Mouse (Mus musculus) limb, embryonic 13.5 days (tissue): ENCODE data around the gene Eml2. TPM values are rescaled to one million over a fixed set of nuclear protein-coding genes. Genes with fewer than 3 reads are reported as not detected.
A peak's percentile ranks its signal among the peaks of the same experiment; 100 is the strongest.

ENCODE experiments used
- ATAC-seq: fragments of 200-750 bp; cut with Nextera tagmentation; 2 replicates; pipeline ENCODE4 v1.8.0; 2017; ENCODE audit warnings: low read depth, moderate number of reproducible peaks, moderate TSS enrichment; ENCODE audit not compliant: low FRiP score
- H3K27ac ChIP-seq: fragments of 300-500 bp; sonication (generic); 2 replicates; pipeline ENCODE4 v1.5.1; 2015; ENCODE audit warnings: inconsistent platforms, mild to moderate bottlenecking, moderate library complexity
- H3K27me3 ChIP-seq: fragments of 300-500 bp; sonication (generic); 2 replicates; pipeline ENCODE4 v1.6.1; 2015; ENCODE audit warnings: mild to moderate bottlenecking, inconsistent platforms
- H3K36me3 ChIP-seq: fragments of 300-500 bp; sonication (generic); 2 replicates; pipeline ENCODE4 v1.6.1; 2015; ENCODE audit warnings: inconsistent platforms, mild to moderate bottlenecking, moderate library complexity
- H3K4me1 ChIP-seq: fragments of 300-500 bp; sonication (generic); 2 replicates; pipeline ENCODE4 v1.6.1; 2015; ENCODE audit warnings: inconsistent platforms
- H3K4me2 ChIP-seq: fragments of 300-500 bp; sonication (generic); replicated peaks from 2 replicates; pipeline ENCODE4 v1.6.1; 2015; ENCODE audit warnings: inconsistent platforms, mild to moderate bottlenecking, moderate library complexity
- H3K4me3 ChIP-seq: fragments of 300-500 bp; sonication (generic); 2 replicates; pipeline ENCODE4 v1.5.1; 2015; ENCODE audit warnings: moderate library complexity, mild to moderate bottlenecking, inconsistent platforms
- H3K9ac ChIP-seq: fragments of 300-500 bp; sonication (generic); 2 replicates; pipeline ENCODE4 v1.6.1; 2015; ENCODE audit warnings: mild to moderate bottlenecking, inconsistent platforms
- H3K9me3 ChIP-seq: fragments of 300-500 bp; sonication (generic); 2 replicates; pipeline ENCODE4 v1.6.1; 2016; ENCODE audit warnings: inconsistent platforms
- WGBS: fragments of 180-500 bp; shearing (Covaris S2); methylation state at CpG from one replicate; pipeline ENCODE4 v1.1.7; 2015; 5-methylcytosine and 5-hydroxymethylcytosine counted together
- polyA plus RNA-seq: library from polyadenylated mRNA; unstranded; fragments of >200 nt; fragmentation: Nextera tagmentation; extraction: Ambion mirVana; gene quantifications from 2 replicates; pipeline ENCODE4 v1.2.1, GENCODE M21; 2015

Gene Eml2
- polyA plus RNA-seq, 1 experiment from 2014 or later, result 5.5 TPM

- no peak overlapping the region for H3K27ac ChIP-seq
- H3K9me3 ChIP-seq, result no peaks in the 10 kb centered on the region; the same call in 1 of the 2 replicates
- H3K9ac ChIP-seq, result no peak overlapping the region
- no peak for ATAC-seq
- no peak overlapping the region for H3K4me2 ChIP-seq
- H3K4me1 ChIP-seq, result peaks cover 21% of the 10 kb centered on the region
- H3K4me3 ChIP-seq, result no peak overlapping the region
- WGBS, result 81% methylated on average over 4 of the region's 4 CpGs
- H3K27me3 ChIP-seq, result no peaks in the 10 kb centered on the region
- H3K36me3 ChIP-seq, result peaks cover 16% of the 10 kb centered on the region
Observed at GRCm38 (mm10) chr7:19209494-19209893, 33.3 kb downstream of the Eml2 start.

GRCm38 (mm10) chr7:19210010-19210409 is 33.8 kb downstream of the Eml2 start:
- Histone ChIP-seq H3K9me3 (no peaks in the 10 kb centered on the region; the same call in 1 of the 2 replicates), H3K4me3 (no peak overlapping the region), H3K4me1 (peaks cover 26% of the 10 kb centered on the region), H3K27ac (no peak overlapping the region), H3K36me3 (peaks cover 11% of the 10 kb centered on the region), H3K9ac (no peak overlapping the region), H3K4me2 (no peak overlapping the region), H3K27me3 (no peaks in the 10 kb centered on the region)
- 94% methylated on average over 5 of the region's 5 CpGs for WGBS
- ATAC-seq, result no peak

DNA sequence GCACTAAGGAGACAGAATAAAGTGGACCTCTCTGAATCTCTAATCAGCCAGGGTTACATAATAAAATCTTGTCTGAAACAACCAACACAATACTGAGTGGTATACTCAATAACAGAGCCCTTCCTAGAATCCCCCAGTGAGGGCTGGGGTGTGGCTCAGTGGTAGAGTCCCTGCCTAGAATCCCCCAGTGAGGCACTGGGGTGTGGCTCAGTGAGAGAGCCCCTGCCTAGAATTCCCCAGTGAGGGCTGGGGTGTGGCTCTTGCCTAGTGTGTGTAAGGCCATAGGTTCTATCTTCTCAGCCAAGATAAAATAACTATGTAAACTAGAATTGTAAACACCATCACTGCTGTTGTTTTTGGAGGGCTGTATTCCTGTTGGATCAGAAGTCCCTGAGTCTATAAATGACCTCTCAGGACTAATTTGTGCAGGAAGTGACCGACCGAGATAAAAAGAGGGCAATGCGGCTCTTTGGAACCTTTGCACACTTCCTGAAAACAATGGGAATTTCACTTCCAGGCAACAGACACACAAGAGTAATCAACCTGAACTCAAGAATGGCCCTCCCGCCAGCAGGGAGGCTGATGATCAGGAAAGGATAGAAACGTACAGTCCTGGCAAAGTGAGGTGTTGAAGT is 34.9 kb downstream of the Eml2 start:
- 60% methylated on average over 5 of the region's 5 CpGs for WGBS
- ATAC-seq, result no peak
- Histone ChIP-seq H3K4me1 (peaks cover 36% of the 10 kb centered on the region), H3K36me3 (no peaks in the 10 kb centered on the region; the same call in 1 of the 2 replicates), H3K4me3 (no peak overlapping the region), H3K27me3 (no peaks in the 10 kb centered on the region), H3K9ac (no peak overlapping the region), H3K9me3 (no peaks in the 10 kb centered on the region; the same call in 1 of the 2 replicates), H3K4me2 (no peak overlapping the region), H3K27ac (no peak overlapping the region)

DNA sequence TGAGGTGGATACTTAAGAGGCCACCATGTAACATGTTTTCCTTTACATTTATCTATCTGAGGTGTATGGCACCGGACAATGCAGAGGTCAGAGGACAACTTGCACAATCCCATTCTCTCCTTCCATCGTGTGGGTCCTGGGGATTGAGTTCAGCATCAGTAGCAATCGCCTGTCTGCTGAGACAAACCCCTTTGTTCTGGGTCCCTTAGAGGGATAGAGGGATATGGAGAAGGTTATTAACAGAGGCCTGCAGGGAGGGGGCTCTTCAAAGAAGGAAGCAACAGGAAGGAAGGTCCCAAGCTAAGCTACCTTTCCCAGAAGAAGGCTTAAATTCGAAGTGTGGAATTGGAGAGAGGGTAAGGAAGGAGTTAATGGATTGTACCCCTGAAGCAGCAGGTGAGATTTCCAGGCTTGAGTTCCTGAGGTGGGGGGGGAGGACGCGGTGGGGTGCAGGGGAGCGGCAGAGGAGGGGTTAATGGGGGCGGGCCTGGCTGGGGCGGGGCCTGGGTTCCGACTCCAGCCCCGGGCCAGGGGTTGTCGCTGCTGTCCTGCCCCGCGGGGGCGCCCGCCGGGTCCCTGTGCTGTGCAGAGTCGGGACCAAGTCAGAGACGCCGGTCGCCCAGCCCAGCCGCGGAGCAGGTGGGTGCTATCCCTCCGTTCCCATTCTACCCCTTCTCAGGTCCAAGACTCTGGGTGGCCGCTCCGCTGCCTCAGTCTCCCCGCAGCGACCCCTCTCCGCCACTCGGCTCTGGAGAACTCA is 36.0 kb downstream of the Eml2 start, which contains the start of gene Gpr4:
Gpr4 (plus strand) TSS at position 543 of the 760 bp plus-strand sequence.
- H3K27ac ChIP-seq, result no peak within 1 kb of the TSS; the same call in 1 of the 2 replicates
- peak; percentile 77; the same call in 1 of the 2 replicates for ATAC-seq
- H3K4me2 ChIP-seq, result peak within 1 kb of the TSS; percentile 78
- peaks cover 43% of the 10 kb centered on the region for H3K4me1 ChIP-seq
- H3K4me3 ChIP-seq, result peak within 1 kb of the TSS; percentile 59
- H3K36me3 ChIP-seq, result no peaks in the 10 kb centered on the region
- no peaks in the 10 kb centered on the region; the same call in 1 of the 2 replicates for H3K9me3 ChIP-seq
- 2% methylated on average over 28 of the region's 30 CpGs for WGBS
- H3K9ac ChIP-seq, result peak within 1 kb of the TSS; percentile 63
- H3K27me3 ChIP-seq, result no peaks in the 10 kb centered on the region

- H3K36me3 ChIP-seq, result no peaks in the 10 kb centered on the region
- H3K4me2 ChIP-seq, result peak overlapping the region; percentile 78
- no peak overlapping the region for H3K9ac ChIP-seq
- 59% methylated on average over 2 of the region's 2 CpGs for WGBS
- peaks cover 53% of the 10 kb centered on the region for H3K4me1 ChIP-seq
- no peaks in the 10 kb centered on the region for H3K27me3 ChIP-seq
- peak overlapping the region; percentile 59 for H3K4me3 ChIP-seq
- no peaks in the 10 kb centered on the region; the same call in 1 of the 2 replicates for H3K9me3 ChIP-seq
- ATAC-seq, result no peak
- H3K27ac ChIP-seq, result no peak overlapping the region; the same call in 1 of the 2 replicates
Observed at GRCm38 (mm10) chr7:19213385-19213784, 37.2 kb downstream of the Eml2 start.

DNA sequence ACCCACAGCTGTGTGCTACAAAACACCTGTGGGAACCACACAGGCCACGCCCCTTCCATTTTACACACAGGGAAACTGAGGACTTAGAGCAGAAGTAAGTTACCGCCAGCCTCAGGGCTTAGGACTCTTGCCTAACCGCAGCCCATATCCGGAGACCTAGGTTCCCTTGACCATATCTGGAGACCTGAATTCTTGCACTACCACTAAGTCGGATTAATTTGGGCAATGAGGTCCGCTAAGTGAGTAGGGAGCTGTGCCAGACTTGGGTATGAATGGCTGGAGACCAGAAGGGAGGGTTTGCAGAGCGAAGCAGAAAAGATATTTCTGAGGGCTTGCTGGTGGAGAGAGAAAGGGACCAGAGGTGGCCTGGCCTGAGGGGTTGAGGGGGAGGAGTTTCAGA is 38.1 kb downstream of the Eml2 start:
- Histone ChIP-seq H3K4me2 (peak overlapping the region; percentile 78), H3K36me3 (no peaks in the 10 kb centered on the region), H3K27ac (no peak overlapping the region; the same call in 1 of the 2 replicates), H3K4me3 (0 out of 2 replicates have a peak overlapping the region, but pooled peaks have one; percentile 2), H3K9ac (no peak overlapping the region), H3K27me3 (no peaks in the 10 kb centered on the region), H3K4me1 (peaks cover 53% of the 10 kb centered on the region), H3K9me3 (no peaks in the 10 kb centered on the region; the same call in 1 of the 2 replicates)
- WGBS, result 59% methylated on average over 7 of the region's 7 CpGs
- no peak for ATAC-seq

DNA sequence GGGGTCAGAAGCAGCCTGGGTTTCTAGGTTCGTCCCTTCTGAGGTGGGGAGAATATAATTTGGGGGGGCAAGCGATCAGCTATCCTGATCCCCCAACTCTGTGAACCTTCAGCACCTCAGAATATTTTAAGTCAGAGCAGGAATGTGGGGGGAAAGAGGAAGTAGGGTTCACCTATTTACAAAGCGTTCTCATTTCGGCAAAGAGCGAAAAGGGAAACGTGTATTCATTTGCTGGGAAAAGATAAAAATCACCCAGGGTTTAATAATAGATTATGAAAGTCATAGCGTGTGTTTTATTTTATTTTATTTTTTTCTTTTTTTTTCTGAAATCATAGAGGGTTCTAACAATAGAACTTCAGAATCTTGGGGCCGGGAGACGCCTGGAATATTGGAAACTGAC is 38.7 kb downstream of the Eml2 start:
- 54% methylated on average over 9 of the region's 9 CpGs for WGBS
- peak overlapping the region; percentile 78 for H3K4me2 ChIP-seq
- no peaks in the 10 kb centered on the region; the same call in 1 of the 2 replicates for H3K9me3 ChIP-seq
- no peak overlapping the region; the same call in 1 of the 2 replicates for H3K27ac ChIP-seq
- no peak overlapping the region for H3K9ac ChIP-seq
- H3K4me1 ChIP-seq, result peaks cover 53% of the 10 kb centered on the region
- no peak for ATAC-seq
- H3K4me3 ChIP-seq, result 0 out of 2 replicates have a peak overlapping the region, but pooled peaks have one; percentile 2
- no peaks in the 10 kb centered on the region for H3K27me3 ChIP-seq
- H3K36me3 ChIP-seq, result no peaks in the 10 kb centered on the region

- no peak overlapping the region for H3K9ac ChIP-seq
- ATAC-seq, result peak; percentile 46; the same call in 1 of the 2 replicates
- H3K27me3 ChIP-seq, result no peaks in the 10 kb centered on the region
- H3K27ac ChIP-seq, result peak overlapping the region; percentile 63; the same call in 1 of the 2 replicates
- H3K4me3 ChIP-seq, result no peak overlapping the region
- peak overlapping the region; percentile 27; the same call in 1 of the 2 replicates for H3K4me2 ChIP-seq
- no peaks in the 10 kb centered on the region for H3K9me3 ChIP-seq
- peaks cover 47% of the 10 kb centered on the region for H3K4me1 ChIP-seq
- WGBS, result 11% methylated on average over 5 of the region's 5 CpGs
- H3K36me3 ChIP-seq, result peaks cover 10% of the 10 kb centered on the region
Observed at GRCm38 (mm10) chr7:19217492-19217891, 41.3 kb downstream of the Eml2 start.

DNA sequence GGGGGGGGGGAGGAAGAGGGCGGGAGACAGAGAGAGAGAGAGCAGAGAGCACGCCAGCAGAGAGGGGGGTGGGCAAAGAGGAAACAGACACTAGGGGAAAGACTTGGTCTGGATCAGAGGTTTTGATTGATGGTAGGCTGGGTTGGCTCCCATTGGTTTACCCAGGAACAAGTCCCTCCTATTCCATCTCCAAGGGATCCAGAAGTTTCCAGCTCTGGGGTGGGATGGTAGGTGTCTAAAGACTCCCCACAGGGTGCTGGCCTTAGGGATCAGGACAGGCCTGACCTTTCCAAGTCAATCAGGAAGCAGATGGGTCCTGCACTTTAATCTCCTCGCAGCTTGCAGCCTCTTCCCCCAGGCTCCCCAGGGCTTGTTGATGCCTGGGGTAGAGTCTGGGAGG is 41.7 kb downstream of the Eml2 start:
- peaks cover 45% of the 10 kb centered on the region for H3K4me1 ChIP-seq

GRCm38 (mm10) chr7:19220061-19220460 is 43.8 kb downstream of the Eml2 start:
- 72% methylated on average over 3 of the region's 3 CpGs for WGBS
- Histone ChIP-seq H3K4me3 (no peak overlapping the region), H3K27me3 (no peaks in the 10 kb centered on the region)

More for the DNA sequence above, 41.7 kb downstream of the Eml2 start:
- peak overlapping the region; percentile 63; the same call in 1 of the 2 replicates for H3K27ac ChIP-seq
- no peak overlapping the region; the same call in 1 of the 2 replicates for H3K4me3 ChIP-seq
- H3K4me2 ChIP-seq, result peak overlapping the region; percentile 27; the same call in 1 of the 2 replicates
- H3K27me3 ChIP-seq, result no peaks in the 10 kb centered on the region
- ATAC-seq, result peak; percentile 53
- H3K36me3 ChIP-seq, result peaks cover 15% of the 10 kb centered on the region
- WGBS, result 16% methylated on average over 3 of the region's 3 CpGs
- no peak overlapping the region for H3K9ac ChIP-seq
- no peaks in the 10 kb centered on the region for H3K9me3 ChIP-seq

DNA sequence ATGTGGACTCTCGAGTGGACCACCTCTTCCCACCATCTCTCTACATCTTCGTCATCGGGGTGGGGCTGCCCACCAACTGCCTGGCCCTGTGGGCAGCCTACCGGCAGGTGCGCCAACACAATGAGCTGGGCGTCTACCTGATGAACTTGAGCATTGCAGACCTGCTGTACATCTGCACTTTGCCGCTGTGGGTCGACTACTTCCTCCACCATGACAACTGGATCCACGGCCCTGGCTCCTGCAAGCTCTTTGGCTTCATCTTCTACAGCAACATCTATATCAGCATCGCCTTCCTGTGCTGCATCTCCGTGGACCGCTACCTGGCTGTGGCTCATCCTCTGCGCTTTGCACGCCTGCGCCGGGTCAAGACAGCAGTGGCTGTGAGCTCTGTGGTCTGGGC is 46.0 kb downstream of the Eml2 start:
- no peaks in the 10 kb centered on the region for H3K27me3 ChIP-seq
- peaks cover 16% of the 10 kb centered on the region for H3K4me1 ChIP-seq
- H3K9ac ChIP-seq, result no peak overlapping the region
- H3K27ac ChIP-seq, result no peak overlapping the region
- peaks cover 26% of the 10 kb centered on the region for H3K36me3 ChIP-seq
- 95% methylated on average over 16 of the region's 16 CpGs for WGBS
- no peaks in the 10 kb centered on the region for H3K9me3 ChIP-seq
- no peak overlapping the region for H3K4me3 ChIP-seq
- H3K4me2 ChIP-seq, result no peak overlapping the region
- ATAC-seq, result no peak

More at GRCm38 (mm10) chr7:19220061-19220460, 43.8 kb downstream of the Eml2 start:
- Histone ChIP-seq H3K4me1 (peaks cover 26% of the 10 kb centered on the region), H3K4me2 (no peak overlapping the region), H3K27ac (no peak overlapping the region), H3K36me3 (peaks cover 21% of the 10 kb centered on the region), H3K9ac (no peak overlapping the region), H3K9me3 (no peaks in the 10 kb centered on the region)
- no peak for ATAC-seq

DNA sequence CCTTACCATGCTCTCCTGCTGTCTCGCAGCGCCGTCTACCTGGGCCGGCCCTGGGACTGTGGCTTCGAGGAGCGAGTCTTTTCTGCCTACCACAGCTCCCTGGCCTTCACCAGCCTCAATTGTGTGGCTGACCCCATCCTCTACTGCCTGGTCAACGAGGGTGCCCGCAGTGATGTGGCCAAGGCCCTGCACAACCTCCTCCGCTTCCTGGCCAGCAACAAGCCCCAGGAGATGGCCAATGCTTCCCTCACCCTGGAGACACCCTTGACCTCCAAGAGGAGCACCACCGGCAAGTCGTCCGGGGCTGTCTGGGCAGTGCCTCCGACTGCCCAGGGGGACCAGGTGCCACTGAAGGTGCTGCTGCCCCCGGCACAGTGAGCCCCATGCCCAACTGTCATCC is 46.7 kb downstream of the Eml2 start:
- H3K27ac ChIP-seq, result no peak overlapping the region
- H3K4me2 ChIP-seq, result no peak overlapping the region
- peaks cover 13% of the 10 kb centered on the region for H3K4me1 ChIP-seq
- ATAC-seq, result no peak
- H3K9ac ChIP-seq, result no peak overlapping the region
- H3K36me3 ChIP-seq, result peaks cover 26% of the 10 kb centered on the region
- H3K4me3 ChIP-seq, result no peak overlapping the region
- no peaks in the 10 kb centered on the region for H3K27me3 ChIP-seq
- WGBS, result 88% methylated on average over 14 of the region's 14 CpGs
- no peaks in the 10 kb centered on the region for H3K9me3 ChIP-seq
